Mouse (Mus musculus) E14TG2a.4 (cell line): ENCODE measurements around the gene Cln5.

Source experiments
- H3K27me3 ChIP-seq: 2 replicates; pipeline ENCODE4 v1.6.1; 2014; ENCODE audit warnings: low read length, control low read depth; ENCODE audit not compliant: insufficient read depth
- H3K36me3 ChIP-seq: 2 replicates; pipeline ENCODE4 v1.6.1; 2014; ENCODE audit warnings: low read length, control low read depth; ENCODE audit not compliant: insufficient read depth
- H3K4me1 ChIP-seq: replicated peaks from 2 replicates; pipeline ENCODE4 v1.6.1; 2014; ENCODE audit warnings: low read depth, low read length, control low read depth
- H3K4me3 ChIP-seq: replicated peaks from 2 replicates; pipeline ENCODE4 v1.5.1; 2014; ENCODE audit warnings: mild to moderate bottlenecking, low read length
- H3K9me3 ChIP-seq: 2 replicates; pipeline ENCODE4 v1.6.1; 2014; ENCODE audit warnings: low read length, control low read depth
- CTCF ChIP-seq: conservative IDR thresholded peaks from 2 replicates; pipeline ENCODE4 v1.5.1; 2014; ENCODE audit warnings: low read length
- NANOG ChIP-seq: IDR thresholded peaks from 2 replicates; pipeline ENCODE4 v1.6.1; 2014; ENCODE audit warnings: borderline replicate concordance, low read length, mixed read lengths
- POU5F1 ChIP-seq: IDR thresholded peaks from 2 replicates; pipeline ENCODE4 v1.6.1; 2014; ENCODE audit warnings: low read length, borderline replicate concordance

Cln5 gene

GRCm38 (mm10) chr14:103114994-103115670 is 45.1 kb downstream of the Cln5 start:
- TF ChIP-seq NANOG, result no peak
- no peak for TF ChIP-seq POU5F1
- no peak for TF ChIP-seq CTCF
- Histone ChIP-seq H3K4me1 (peaks cover 5% of the 10 kb centered on the region; the same call in 1 of the 2 replicates), H3K36me3 (peaks cover 22% of the 10 kb centered on the region), H3K4me3 (no peak overlapping the region), H3K27me3 (no peaks in the 10 kb centered on the region), H3K9me3 (no peaks in the 10 kb centered on the region)

DNA sequence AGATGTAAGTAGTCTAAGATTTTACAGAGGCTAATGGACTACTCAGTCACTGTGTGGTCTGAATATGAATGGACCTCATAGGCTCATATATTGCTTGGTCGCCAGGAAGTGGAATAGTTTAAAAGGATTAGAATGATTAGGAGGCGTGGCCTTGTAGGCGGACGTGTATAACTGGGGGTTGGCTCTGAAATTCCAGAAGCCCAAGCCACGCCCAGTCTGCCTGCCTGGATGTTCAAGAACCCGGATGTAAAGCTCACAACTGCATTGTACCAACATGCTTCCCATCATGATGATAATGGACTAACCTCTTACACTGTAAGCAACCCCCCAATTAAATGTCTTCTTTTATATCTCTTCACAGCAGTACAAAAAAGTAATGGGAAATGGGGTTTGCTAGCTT is 55.7 kb downstream of the Cln5 start:
- H3K4me1 ChIP-seq, result no peaks in the 10 kb centered on the region
- H3K4me3 ChIP-seq, result no peak overlapping the region
- H3K27me3 ChIP-seq, result no peaks in the 10 kb centered on the region
- H3K9me3 ChIP-seq, result no peaks in the 10 kb centered on the region
- peaks cover 35% of the 10 kb centered on the region for H3K36me3 ChIP-seq
- TF ChIP-seq POU5F1 (no peak), CTCF (no peak), NANOG (no peak)
